Comparison of ENCODE assay signal across 8 mouse cellular contexts in the genomic region with DNA sequence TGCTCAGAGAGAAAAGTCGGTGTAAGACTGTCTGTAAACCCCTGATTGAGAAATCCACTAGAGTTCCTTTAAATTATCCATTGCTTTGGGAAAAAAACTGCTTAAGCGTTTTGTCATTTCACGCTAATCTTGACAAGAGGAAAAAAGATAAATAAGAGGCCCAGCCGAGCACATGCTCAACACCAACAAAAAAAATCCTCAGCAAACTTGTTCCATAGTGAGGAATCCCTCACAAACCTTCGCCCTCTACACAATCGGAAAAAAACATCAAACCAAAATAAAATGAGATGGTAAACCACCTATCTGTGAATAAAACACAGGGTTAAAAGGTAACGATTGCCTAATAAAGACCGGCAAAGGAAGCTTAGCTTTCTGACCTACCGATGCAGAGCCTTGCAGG. TPM values are rescaled to one million over a fixed set of nuclear protein-coding genes. Genes with fewer than 3 reads are reported as not detected.
A peak's percentile ranks its signal among the peaks of the same experiment; 100 is the strongest.
DNase-seq lines count a peak whose midpoint lies in the region; ATAC-seq and TF ChIP-seq lines count a peak whose summit lies in the region.

No protein-coding gene starts in this region.

- H3K9ac ChIP-seq in heart, embryonic 13.5 days, result peak overlapping the region; percentile 94
- peak overlapping the region; percentile 86 for H3K9ac ChIP-seq in ES-Bruce4 (ENCODE audit: low read depth, poor library complexity, severe bottlenecking)
- H3K9ac ChIP-seq in liver, postnatal 0 days (replicated peaks), result peak overlapping the region; percentile 85

- TF ChIP-seq CTCF in ES-Bruce4 (IDR thresholded peaks at IDR 0.05; ENCODE audit: low read depth, low read length), result no peak
- no peak for TF ChIP-seq CTCF in liver, postnatal 0 days (IDR thresholded peaks at IDR 0.05; ENCODE audit: low read depth)

- no peak for DNase-seq in heart, adult 11 months
- DNase-seq in hindbrain, embryonic 10.5 days (ENCODE audit: low spot score), result no peak
- DNase-seq in liver, postnatal 0 days, result no peak
- no peak for DNase-seq in cerebellum, postnatal 25 days
- no peak for DNase-seq in urinary bladder, postnatal 4 days (ENCODE audit: low spot score in 2 of 2)

- H3K27ac ChIP-seq in heart, embryonic 13.5 days (replicated peaks), result peak overlapping the region; percentile 96
- no peak overlapping the region; the same call in 1 of the 2 replicates for H3K27ac ChIP-seq in ES-Bruce4 (ENCODE audit: insufficient read depth, low read length)
- no peak overlapping the region for H3K27ac ChIP-seq in hindbrain, embryonic 10.5 days
- H3K27ac ChIP-seq in liver, postnatal 0 days (ENCODE audit: low read depth), result peak overlapping the region; percentile 95

- no peak for TF ChIP-seq POLR2A in ES-Bruce4 (IDR thresholded peaks at IDR 0.05; ENCODE audit: insufficient read depth, low read length)

- H3K4me3 ChIP-seq in heart, embryonic 13.5 days, result peak overlapping the region; percentile 87
- H3K4me3 ChIP-seq in ES-Bruce4 (ENCODE audit: low read depth, low read length), result peak overlapping the region; percentile 36; the same call in 1 of the 2 replicates
- peak overlapping the region; percentile 76 for H3K4me3 ChIP-seq in hindbrain, embryonic 10.5 days
- peak overlapping the region; percentile 84 for H3K4me3 ChIP-seq in liver, postnatal 0 days (ENCODE audit: low read depth, low read length)

- 9% methylated on average over 9 of the region's 9 CpGs for WGBS in heart, embryonic 13.5 days
- 31% methylated on average over 9 of the region's 9 CpGs for WGBS in hindbrain, embryonic 10.5 days
- WGBS in liver, postnatal 0 days (ENCODE audit: insufficient replicate concordance), result 4% methylated on average over 9 of the region's 9 CpGs

- H3K4me2 ChIP-seq in heart, embryonic 13.5 days, result peak overlapping the region; percentile 82
- peak overlapping the region; percentile 87 for H3K4me2 ChIP-seq in liver, postnatal 0 days (ENCODE audit: low read depth, low read length)

- H3K36me3 ChIP-seq in heart, embryonic 13.5 days, result peaks cover 31% of the 10 kb centered on the region
- peaks cover 22% of the 10 kb centered on the region for H3K36me3 ChIP-seq in ES-Bruce4 (ENCODE audit: control insufficient read depth, insufficient read depth, low read length, poor library complexity, severe bottlenecking)
- H3K36me3 ChIP-seq in hindbrain, embryonic 10.5 days, result peaks cover 32% of the 10 kb centered on the region
- H3K36me3 ChIP-seq in liver, postnatal 0 days (replicated peaks; ENCODE audit: insufficient read depth, low read length), result peaks cover 21% of the 10 kb centered on the region

- no peak for TF ChIP-seq EP300 in ES-Bruce4 (IDR thresholded peaks at IDR 0.05; ENCODE audit: insufficient read depth, low read depth, low read length)
- TF ChIP-seq EP300 in liver, postnatal 0 days (IDR thresholded peaks at IDR 0.05; ENCODE audit: low read depth), result no peak

- no peak for ATAC-seq in heart, embryonic 13.5 days (ENCODE audit: extremely low read depth, insufficient number of reproducible peaks, low FRiP score, low TSS enrichment)
- no peak for ATAC-seq in liver, postnatal 0 days
- ATAC-seq in cerebellum, adult (ENCODE audit: insufficient number of reproducible peaks, low FRiP score, low TSS enrichment), result no peak

- H3K4me1 ChIP-seq in heart, embryonic 13.5 days, result peaks cover 24% of the 10 kb centered on the region
- H3K4me1 ChIP-seq in ES-Bruce4 (ENCODE audit: control insufficient read depth, insufficient read depth, low read length), result peaks cover 2% of the 10 kb centered on the region
- peaks cover 11% of the 10 kb centered on the region for H3K4me1 ChIP-seq in hindbrain, embryonic 10.5 days (replicated peaks)
- H3K4me1 ChIP-seq in liver, postnatal 0 days (ENCODE audit: insufficient read depth), result peaks cover 20% of the 10 kb centered on the region; the same call in 1 of the 2 replicates

- no peaks in the 10 kb centered on the region for H3K9me3 ChIP-seq in heart, embryonic 13.5 days
- H3K9me3 ChIP-seq in ES-Bruce4 (replicated peaks; ENCODE audit: control insufficient read depth, insufficient read depth, low read length, poor library complexity, severe bottlenecking), result no peaks in the 10 kb centered on the region
- H3K9me3 ChIP-seq in hindbrain, embryonic 10.5 days, result no peaks in the 10 kb centered on the region
- H3K9me3 ChIP-seq in liver, postnatal 0 days (ENCODE audit: low read length), result no peaks in the 10 kb centered on the region

- H3K27me3 ChIP-seq in heart, embryonic 13.5 days (replicated peaks), result no peaks in the 10 kb centered on the region
- H3K27me3 ChIP-seq in ES-Bruce4 (ENCODE audit: control insufficient read depth, insufficient read depth, low read length, poor library complexity, severe bottlenecking), result no peaks in the 10 kb centered on the region
- no peaks in the 10 kb centered on the region for H3K27me3 ChIP-seq in hindbrain, embryonic 10.5 days (ENCODE audit: insufficient read depth, poor library complexity, severe bottlenecking)
- H3K27me3 ChIP-seq in liver, postnatal 0 days (ENCODE audit: insufficient read depth, low read length), result no peaks in the 10 kb centered on the region

RNA-seq across cellular contexts. Expression of gene Xpot, which starts 1.1 kb away (rescaled TPM):
- polyA plus RNA-seq in heart, embryonic 13.5 days (2015; fragmentation: Nextera tagmentation; extraction: Ambion mirVana), result 25.9 and 27.9 TPM in 2 replicates
- 132 and 139 TPM in 2 replicates for polyA plus RNA-seq in ES-Bruce4 (2011; ENCODE audit: insufficient read depth, insufficient read length, low read depth, missing spikeins)
- polyA plus RNA-seq in hindbrain, embryonic 10.5 days (2016; fragmentation: Nextera tagmentation; extraction: Ambion mirVana), result 42.4 and 51.5 TPM in 2 replicates
- polyA plus RNA-seq in liver, postnatal 0 days (2015; fragmentation: Nextera tagmentation; extraction: Ambion mirVana), result 17.5 and 19.4 TPM in 2 replicates

RNA-seq across cellular contexts. Expression of gene D930020B18Rik, which starts 16.4 kb away (rescaled TPM):
- 0.10 TPM in 1 of 2 replicates, not detected in the other for polyA plus RNA-seq in heart, embryonic 13.5 days (2015; fragmentation: Nextera tagmentation; extraction: Ambion mirVana)
- 0.51 and 0.75 TPM in 2 replicates for polyA plus RNA-seq in ES-Bruce4 (2011; ENCODE audit: insufficient read depth, insufficient read length, low read depth, missing spikeins)
- 0.11 TPM in 1 of 2 replicates, not detected in the other for polyA plus RNA-seq in hindbrain, embryonic 10.5 days (2016; fragmentation: Nextera tagmentation; extraction: Ambion mirVana)
- polyA plus RNA-seq in liver, postnatal 0 days (2015; fragmentation: Nextera tagmentation; extraction: Ambion mirVana), result not detected in 2 replicates

RNA-seq across cellular contexts. Expression of gene Tbk1, which starts 38.4 kb away (rescaled TPM):
- 20.6 and 21.8 TPM in 2 replicates for polyA plus RNA-seq in heart, embryonic 13.5 days (2015; fragmentation: Nextera tagmentation; extraction: Ambion mirVana)
- polyA plus RNA-seq in ES-Bruce4 (2011; ENCODE audit: insufficient read depth, insufficient read length, low read depth, missing spikeins), result 50.4 and 51.4 TPM in 2 replicates
- polyA plus RNA-seq in hindbrain, embryonic 10.5 days (2016; fragmentation: Nextera tagmentation; extraction: Ambion mirVana), result 29.7 and 30.6 TPM in 2 replicates
- 11.4 and 14.4 TPM in 2 replicates for polyA plus RNA-seq in liver, postnatal 0 days (2015; fragmentation: Nextera tagmentation; extraction: Ambion mirVana)

Comparison
In these comparisons a context has a peak if more than half of its experiments do, and no peak if none do; other contexts are left out.
1. H3K27ac ChIP-seq: peak in heart, embryonic 13.5 days (single experiment) and liver, postnatal 0 days (single experiment); none in ES-Bruce4 (single experiment) and hindbrain, embryonic 10.5 days (single experiment).
2. H3K4me3 ChIP-seq: peak in every context shown above with its lines; median percentile 87 in heart, embryonic 13.5 days; 84 in liver, postnatal 0 days; 76 in hindbrain, embryonic 10.5 days; 36 in ES-Bruce4.
3. Peak in every context shown above with its lines, with median percentiles within 50 percentile points of each other: H3K9ac ChIP-seq.